Mouse (Mus musculus): ENCODE data around the gene Bcas2. TPM values are rescaled to one million over a fixed set of nuclear protein-coding genes. Genes with fewer than 3 reads are reported as not detected.

Bcas2 gene
- polyA plus RNA-seq (2015; fragmentation: Nextera tagmentation; extraction: Ambion mirVana): 158 and 163 TPM in 2 replicates

DNA sequence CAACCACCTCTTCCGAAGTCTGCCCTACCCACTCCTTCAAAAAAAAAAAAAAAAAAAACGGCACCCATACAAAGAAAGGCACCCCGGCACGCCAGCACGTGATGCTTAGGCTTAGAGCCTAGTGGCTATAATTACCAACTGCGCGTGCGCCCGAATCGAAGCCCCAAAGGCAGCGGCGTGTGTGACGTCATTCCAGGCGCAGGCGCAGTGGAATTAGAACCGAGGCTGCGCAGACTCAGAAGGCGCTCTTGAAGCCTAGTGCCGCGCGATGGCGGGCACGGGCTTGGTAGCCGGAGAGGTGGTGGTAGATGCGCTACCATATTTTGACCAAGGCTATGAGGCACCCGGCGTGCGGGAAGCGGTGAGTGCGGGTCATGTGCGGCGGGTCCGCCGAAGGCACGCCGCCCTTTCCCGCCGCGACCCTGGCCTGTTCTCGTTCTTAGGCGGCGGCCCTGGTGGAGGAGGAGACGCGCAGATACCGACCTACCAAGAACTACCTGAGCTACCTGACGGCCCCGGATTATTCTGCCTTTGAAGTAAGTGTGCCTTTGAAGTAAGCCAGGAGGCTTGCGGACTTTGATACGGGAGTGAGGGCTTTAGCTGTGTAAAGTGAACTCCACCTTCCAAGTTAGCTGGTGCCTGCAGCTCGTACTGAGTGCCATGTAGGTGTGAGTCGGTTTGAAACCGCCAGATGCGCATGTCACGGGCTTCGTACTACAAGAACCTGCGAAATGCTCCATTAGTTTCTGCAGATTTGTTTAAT lies at the start of gene Bcas2:
Bcas2 (plus strand) TSS at position 151 of the 763 bp plus-strand sequence.

Other genes with a start within 250 kb of the Bcas2 start
- not detected in 2 replicates for gene Sycp1, start 235.6 kb upstream of the Bcas2 start, polyA plus RNA-seq (2015; fragmentation: Nextera tagmentation; extraction: Ambion mirVana)
- gene Nr1h5, start 207.5 kb upstream of the Bcas2 start, polyA plus RNA-seq (2015; fragmentation: Nextera tagmentation; extraction: Ambion mirVana): not detected in 2 replicates
- 23.1 and 29.0 TPM in 2 replicates for gene Sike1, start 175.9 kb upstream of the Bcas2 start, polyA plus RNA-seq (2015; fragmentation: Nextera tagmentation; extraction: Ambion mirVana)
- gene Csde1, start 151.2 kb upstream of the Bcas2 start, polyA plus RNA-seq (2015; fragmentation: Nextera tagmentation; extraction: Ambion mirVana): 120 and 123 TPM in 2 replicates
- gene Nras, start 113.4 kb upstream of the Bcas2 start, polyA plus RNA-seq (2015; fragmentation: Nextera tagmentation; extraction: Ambion mirVana): 38.8 and 40.9 TPM in 2 replicates
- not detected in 2 replicates for gene Ampd1, start 97.6 kb upstream of the Bcas2 start, polyA plus RNA-seq (2015; fragmentation: Nextera tagmentation; extraction: Ambion mirVana)
- 6.4 TPM in 2 replicates for gene Dennd2c, start 69.1 kb upstream of the Bcas2 start, polyA plus RNA-seq (2015; fragmentation: Nextera tagmentation; extraction: Ambion mirVana)
- gene Trim33, start 107.6 kb downstream of the Bcas2 start, polyA plus RNA-seq (2015; fragmentation: Nextera tagmentation; extraction: Ambion mirVana): 12.6 and 13.4 TPM in 2 replicates